Mouse (Mus musculus): ENCODE data around the gene Krt17.

DNA sequence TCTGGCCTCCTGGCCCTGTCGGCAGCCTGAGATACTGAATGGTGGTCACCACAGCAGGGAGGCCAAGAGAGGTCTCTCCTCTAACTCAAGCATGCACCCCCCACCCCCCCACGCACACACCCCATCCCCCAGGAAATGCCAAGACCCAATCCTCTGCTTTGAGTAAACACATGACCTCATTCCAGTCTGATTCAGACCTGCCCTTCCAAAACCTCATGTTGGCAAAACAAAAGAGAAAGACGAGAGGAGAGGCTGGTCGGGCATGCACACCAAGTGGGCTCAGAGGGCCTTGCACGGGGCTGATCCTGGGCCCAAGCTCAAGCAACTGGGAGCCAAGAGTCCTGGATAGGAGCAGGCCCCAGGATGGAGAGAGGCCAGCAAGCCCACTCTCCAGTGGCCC lies 29.4 kb upstream of the Krt17 start:
- TF ChIP-seq POLR2A (IDR thresholded peaks at IDR 0.05; ENCODE audit: extremely low read depth, insufficient read depth, low read length) (no peak), CTCF (IDR thresholded peaks at IDR 0.05; ENCODE audit: extremely low read depth, insufficient read depth, low read length) (no peak)

Measured in cortical plate, adult 2 months (tissue).